Mouse (Mus musculus) lung, embryonic 14.5 days (tissue): ENCODE measurements around the gene Ern1. TPM values are rescaled to one million over a fixed set of nuclear protein-coding genes. Genes with fewer than 3 reads are reported as not detected.
A peak's percentile ranks its signal among the peaks of the same experiment; 100 is the strongest.

Source experiments
- ATAC-seq: fragments of 200-750 bp; cut with Nextera tagmentation; 2 replicates; pipeline ENCODE4 v1.8.0; 2017; ENCODE audit warnings: mild to moderate bottlenecking, moderate TSS enrichment, moderate library complexity; ENCODE audit not compliant: insufficient read depth
- DNase-seq: peaks from one replicate; pipeline ENCODE4 v3.0.0-alpha.2; 2015
- H3K27ac ChIP-seq: fragments of 300-500 bp; sonication (generic); 2 replicates; pipeline ENCODE4 v1.5.1; 2014; ENCODE audit warnings: low read depth, mild to moderate bottlenecking, moderate library complexity
- H3K27me3 ChIP-seq: fragments of 300-500 bp; sonication (generic); 2 replicates; pipeline ENCODE4 v1.6.1; 2014; ENCODE audit warnings: low read length, control low read depth; ENCODE audit not compliant: insufficient read depth
- H3K36me3 ChIP-seq: fragments of 300-500 bp; sonication (generic); 2 replicates; pipeline ENCODE4 v1.6.1; 2014; ENCODE audit warnings: control low read depth; ENCODE audit not compliant: insufficient read depth
- H3K4me1 ChIP-seq: fragments of 300-500 bp; sonication (generic); 2 replicates; pipeline ENCODE4 v1.6.1; 2014; ENCODE audit warnings: antibody characterized with exemption, control low read depth; ENCODE audit not compliant: insufficient read depth
- H3K4me2 ChIP-seq: fragments of 300-500 bp; sonication (generic); 2 replicates; pipeline ENCODE4 v1.6.1; 2014; ENCODE audit warnings: mild to moderate bottlenecking
- H3K4me3 ChIP-seq: fragments of 300-500 bp; sonication (generic); 2 replicates; pipeline ENCODE4 v1.5.1; 2014; ENCODE audit warnings: low read depth, low read length
- H3K9ac ChIP-seq: fragments of 300-500 bp; sonication (generic); 2 replicates; pipeline ENCODE4 v1.6.1; 2014
- H3K9me3 ChIP-seq: fragments of 300-500 bp; sonication (generic); 2 replicates; pipeline ENCODE4 v1.6.1; 2016; ENCODE audit warnings: low read depth, low read length, control low read depth
- CTCF ChIP-seq: IDR thresholded peaks from 2 replicates; pipeline ENCODE4 v1.5.1; 2016; ENCODE audit warnings: antibody characterized with exemption, low read depth
- WGBS: fragments of 180-500 bp; shearing (Covaris S2); extraction: QIAGEN DNeasy Blood & Tissue Kit; methylation state at CpG from one replicate; pipeline ENCODE4 v1.1.7; 2014; 5-methylcytosine and 5-hydroxymethylcytosine counted together
- polyA plus RNA-seq: library from polyadenylated mRNA; unstranded; fragments of >200 nt; fragmentation: Nextera tagmentation; extraction: Ambion mirVana; gene quantifications from 2 replicates; pipeline ENCODE4 v1.2.1, GENCODE M21; 2014

Gene Ern1
- polyA plus RNA-seq, 1 experiment from 2014 or later = 8.6 TPM

GRCm38 (mm10) chr11:106419262-106420102 lies 68.2 kb downstream of the Ern1 start:
- ATAC-seq = no peak
- H3K4me3 ChIP-seq = no peak overlapping the region
- no peak overlapping the region for H3K9ac ChIP-seq
- H3K4me1 ChIP-seq = no peaks in the 10 kb centered on the region
- H3K36me3 ChIP-seq = peaks cover 8% of the 10 kb centered on the region; the same call in 1 of the 2 replicates
- peak; percentile 22 for DNase-seq
- TF ChIP-seq CTCF = no peak
- no peak overlapping the region for H3K4me2 ChIP-seq
- no peaks in the 10 kb centered on the region for H3K27me3 ChIP-seq
- 56% methylated on average over 9 of the region's 9 CpGs for WGBS
- no peaks in the 10 kb centered on the region for H3K9me3 ChIP-seq
- peak overlapping the region; percentile 46; the same call in 1 of the 2 replicates for H3K27ac ChIP-seq

- H3K4me1 ChIP-seq = no peaks in the 10 kb centered on the region
- H3K9me3 ChIP-seq = no peaks in the 10 kb centered on the region
- ATAC-seq = peak; percentile 69
- H3K27ac ChIP-seq = no peak overlapping the region
- no peak overlapping the region for H3K4me3 ChIP-seq
- H3K4me2 ChIP-seq = no peak overlapping the region
- DNase-seq = peak; percentile 96
- no peaks in the 10 kb centered on the region for H3K27me3 ChIP-seq
- no peak overlapping the region for H3K9ac ChIP-seq
- peak; percentile 99 for TF ChIP-seq CTCF
- peaks cover 8% of the 10 kb centered on the region; the same call in 1 of the 2 replicates for H3K36me3 ChIP-seq
- 26% methylated on average over 4 of the region's 4 CpGs for WGBS
These were observed 68.9 kb downstream of the Ern1 start for GRCm38 (mm10) chr11:106418622-106419196.

GRCm38 (mm10) chr11:106417860-106418259 lies 69.8 kb downstream of the Ern1 start:
- Histone ChIP-seq H3K4me2 (no peak overlapping the region), H3K36me3 (peaks cover 9% of the 10 kb centered on the region; the same call in 1 of the 2 replicates), H3K9me3 (no peaks in the 10 kb centered on the region), H3K9ac (no peak overlapping the region), H3K4me3 (no peak overlapping the region), H3K4me1 (no peaks in the 10 kb centered on the region), H3K27me3 (no peaks in the 10 kb centered on the region), H3K27ac (no peak overlapping the region)
- 80% methylated on average over 2 of the region's 2 CpGs for whole genome bisulfite sequencing
- no peak for DNase-seq
- no peak for TF ChIP-seq CTCF
- ATAC-seq = no peak

- Histone ChIP-seq H3K27me3 (no peaks in the 10 kb centered on the region), H3K4me3 (no peak overlapping the region), H3K27ac (no peak overlapping the region), H3K9ac (no peak overlapping the region), H3K4me2 (no peak overlapping the region), H3K4me1 (no peaks in the 10 kb centered on the region), H3K36me3 (peaks cover 9% of the 10 kb centered on the region; the same call in 1 of the 2 replicates), H3K9me3 (no peaks in the 10 kb centered on the region)
- DNase-seq (no peak), ATAC-seq (no peak)
- WGBS = 71% methylated on average over 3 of the region's 3 CpGs
- no peak for TF ChIP-seq CTCF
These were observed 71.3 kb downstream of the Ern1 start for GRCm38 (mm10) chr11:106416331-106416730.

- no peak overlapping the region for H3K4me2 ChIP-seq
- peaks cover 11% of the 10 kb centered on the region; the same call in 1 of the 2 replicates for H3K36me3 ChIP-seq
- no peak for TF ChIP-seq CTCF
- H3K4me3 ChIP-seq = no peak overlapping the region
- no peak overlapping the region for H3K9ac ChIP-seq
- H3K27me3 ChIP-seq = no peaks in the 10 kb centered on the region
- no peaks in the 10 kb centered on the region for H3K4me1 ChIP-seq
- DNase-seq (no peak), ATAC-seq (no peak)
- WGBS = 83% methylated on average over 3 of the region's 3 CpGs
- no peaks in the 10 kb centered on the region for H3K9me3 ChIP-seq
- H3K27ac ChIP-seq = no peak overlapping the region
These were observed 74.9 kb downstream of the Ern1 start for GRCm38 (mm10) chr11:106412641-106413360.

GRCm38 (mm10) chr11:106411157-106411556 lies 76.5 kb downstream of the Ern1 start:
- no peak for DNase-seq

GRCm38 (mm10) chr11:106410507-106410906 lies 77.1 kb downstream of the Ern1 start:
- no peaks in the 10 kb centered on the region for H3K4me1 ChIP-seq
- no peaks in the 10 kb centered on the region for H3K27me3 ChIP-seq
- H3K36me3 ChIP-seq = peaks cover 24% of the 10 kb centered on the region
- ATAC-seq = no peak
- H3K9me3 ChIP-seq = no peaks in the 10 kb centered on the region
- H3K27ac ChIP-seq = no peak overlapping the region
- no peak for DNase-seq
- no peak for TF ChIP-seq CTCF
- no peak overlapping the region for H3K9ac ChIP-seq
- no peak overlapping the region for H3K4me2 ChIP-seq
- no peak overlapping the region for H3K4me3 ChIP-seq
- 65% methylated on average over 3 of the region's 3 CpGs for WGBS

More at GRCm38 (mm10) chr11:106411157-106411556, 76.5 kb downstream of the Ern1 start:
- no peaks in the 10 kb centered on the region for H3K9me3 ChIP-seq
- 68% methylated on average over 2 of the region's 2 CpGs for WGBS
- H3K4me2 ChIP-seq = no peak overlapping the region
- H3K4me3 ChIP-seq = no peak overlapping the region
- H3K9ac ChIP-seq = no peak overlapping the region
- H3K36me3 ChIP-seq = peaks cover 20% of the 10 kb centered on the region
- H3K27me3 ChIP-seq = no peaks in the 10 kb centered on the region
- no peak overlapping the region for H3K27ac ChIP-seq
- H3K4me1 ChIP-seq = no peaks in the 10 kb centered on the region
- no peak for ATAC-seq
- no peak for TF ChIP-seq CTCF
